Mouse (Mus musculus): ENCODE data around the gene Tubg1.

The Tubg1 gene

GRCm38 (mm10) chr11:101142215-101142967, 22.7 kb downstream of the Tubg1 start:
- ChIA-PET POLR2A (interaction anchor here in 2 of 4 experiments (0.6 to 1.4 kb wide), 4 partner anchors 23 to 543 kb away, joined by 3 to 4 read pairs (median 4); partner anchors contain the start of genes Plekhh3 (in 1 of the 2), Retreg3 (in 1 of the 2) and Tubg1 (in 1 of the 2)), CTCF (interaction anchor here in 1 of 4 experiments (0.5 to 3.1 kb wide), 2 partner anchors 11 to 155 kb away, joined by 3 to 10 read pairs; no protein-coding TSS in a partner anchor)

- ChIA-PET CTCF (interaction anchor here in 3 of 4 experiments (0.6 to 1.4 kb wide), 7 partner anchors 12 to 778 kb away, joined by 3 to 5 read pairs (median 3); partner anchors contain the start of gene Psmc3ip (in 1 of the 3)), POLR2A (interaction anchor here in 3 of 4 experiments (0.5 to 1.5 kb wide), 9 partner anchors 9 to 185 kb away, joined by 3 to 5 read pairs (median 3); partner anchors contain the start of gene Plekhh3 (in 1 of the 3))
These were observed 23.8 kb downstream of the Tubg1 start for GRCm38 (mm10) chr11:101143338-101144225.

GRCm38 (mm10) chr11:101146377-101146776, 26.6 kb downstream of the Tubg1 start:
- ChIA-PET CTCF (interaction anchor here in 2 of 4 experiments (0.6 to 2.1 kb wide), 4 partner anchors 15 to 42 kb away, joined by 3 to 4 read pairs (median 4); no protein-coding TSS in a partner anchor), POLR2A (interaction anchor here (0.6 to 2.1 kb wide), 8 partner anchors 8 to 627 kb away, joined by 3 to 8 read pairs (median 4); partner anchors contain the start of genes Plekhh3 (in 1 of the 4), Retreg3 (in 1 of the 4) and Tubg1 (in 1 of the 4))

- POLR2A ChIA-PET = interaction anchor here in 3 of 4 experiments (0.9 to 2.1 kb wide), 9 partner anchors 12 to 29 kb away, joined by 3 to 7 read pairs (median 4); partner anchors contain the start of genes Retreg3 (in 1 of the 3) and Tubg1 (in 1 of the 3)
- CTCF ChIA-PET = interaction anchor here (0.5 to 1.6 kb wide), 6 partner anchors 15 to 437 kb away, joined by 3 to 7 read pairs (median 4); partner anchors contain the start of gene Kat2a (in 1 of the 4)
These were observed 29.0 kb downstream of the Tubg1 start for GRCm38 (mm10) chr11:101148751-101149150.

DNA sequence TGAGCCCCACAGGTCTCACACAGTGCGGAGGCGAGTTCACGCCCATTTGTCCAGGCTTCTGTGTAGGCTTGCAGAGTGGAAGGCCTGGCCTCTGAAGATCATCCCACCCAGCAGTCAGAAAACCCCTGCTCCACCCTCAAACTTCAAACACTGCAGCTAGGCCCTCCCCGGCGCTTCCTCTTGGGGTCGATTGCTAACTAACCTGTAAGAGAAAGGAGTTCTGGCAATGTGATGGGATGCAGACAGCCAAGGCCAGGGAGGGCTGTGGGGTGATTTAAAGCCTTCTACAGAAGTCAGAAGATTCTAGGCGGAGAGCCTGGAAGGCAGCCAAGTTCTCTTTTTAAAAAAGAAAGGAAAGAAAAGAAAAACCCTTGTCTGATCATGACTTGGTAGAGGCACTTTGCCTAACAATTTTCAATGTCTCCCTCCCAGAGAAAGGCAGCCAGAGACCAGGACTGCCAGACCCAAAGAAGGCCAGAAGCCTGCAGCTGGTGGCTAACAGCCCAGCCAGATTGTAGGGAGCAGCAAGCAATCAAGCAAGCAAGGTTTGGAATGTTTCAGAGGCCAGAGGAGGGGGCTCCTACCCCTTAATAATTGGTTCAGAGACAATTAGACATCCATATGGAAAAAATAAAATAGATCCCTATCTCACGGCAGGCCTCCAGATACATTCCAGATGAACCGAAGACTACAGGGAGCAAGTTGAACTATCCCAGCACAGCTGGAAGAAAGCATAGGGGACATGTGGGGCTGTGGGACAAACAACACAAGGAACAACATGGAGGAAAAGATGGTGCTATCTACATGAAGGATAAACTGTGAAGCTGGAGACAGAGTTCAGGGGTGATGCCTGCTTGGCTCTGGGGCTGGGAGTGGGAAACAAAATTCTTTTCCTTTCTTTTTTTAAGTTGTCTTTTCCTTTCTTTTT, 29.7 kb downstream of the Tubg1 start:
- ChIA-PET POLR2A (interaction anchor here in 3 of 4 experiments (0.9 to 1.8 kb wide), 8 partner anchors 12 to 30 kb away, joined by 3 to 7 read pairs (median 4); partner anchors contain the start of genes Retreg3 (in 1 of the 3) and Tubg1 (in 1 of the 3)), CTCF (interaction anchor here (0.5 to 1.6 kb wide), 5 partner anchors 14 to 437 kb away, joined by 3 to 7 read pairs (median 4); partner anchors contain the start of gene Kat2a (in 1 of the 4))

DNA sequence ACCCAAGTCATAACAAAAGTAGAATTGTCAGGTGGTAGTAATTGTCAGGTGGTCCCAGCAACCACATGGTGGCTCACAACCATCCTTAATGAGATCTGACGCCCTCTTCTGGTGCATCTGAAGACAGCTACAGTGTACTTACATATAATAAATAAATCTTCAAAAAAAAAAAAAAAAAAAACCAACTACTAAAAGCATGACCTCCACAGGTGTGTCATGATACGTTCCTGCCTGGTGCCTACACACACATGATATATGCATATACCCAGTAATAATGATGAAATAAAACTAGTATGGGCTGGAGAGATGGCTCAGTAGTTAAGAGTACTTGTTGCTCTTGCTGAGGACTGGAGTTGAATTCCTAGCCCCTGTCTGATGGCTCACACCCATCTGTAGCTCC, 31.3 kb downstream of the Tubg1 start:
- POLR2A ChIA-PET = interaction anchor here in 2 of 4 experiments (0.6 to 1.0 kb wide), 3 partner anchors 10 to 423 kb away, joined by 3 to 9 read pairs (median 3); no protein-coding TSS in a partner anchor

DNA sequence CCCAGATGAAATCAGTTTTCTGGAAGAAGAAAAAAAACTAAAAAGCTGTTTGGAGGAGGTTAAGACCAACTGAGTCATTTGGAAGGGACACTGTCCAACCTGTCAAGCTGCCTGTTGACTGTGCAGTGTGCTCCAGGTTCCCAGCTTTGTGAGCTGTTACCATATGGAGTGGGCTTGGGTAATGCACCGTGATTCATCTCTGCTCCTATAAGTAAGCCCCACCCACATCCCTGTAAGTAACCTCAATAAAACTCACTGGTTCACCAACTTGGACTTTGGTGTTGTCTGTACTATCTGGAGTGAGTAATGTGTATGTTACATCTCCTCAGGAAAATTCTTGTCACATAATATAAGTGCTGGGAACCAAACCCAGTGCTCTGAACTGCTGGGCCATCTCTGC, 33.1 kb downstream of the Tubg1 start:
- CTCF ChIA-PET = interaction anchor here in 3 of 4 experiments (0.7 to 2.2 kb wide), 5 partner anchors 11 to 24 kb away, joined by 3 to 6 read pairs (median 5); no protein-coding TSS in a partner anchor

More for the DNA sequence above, 31.3 kb downstream of the Tubg1 start:
- CTCF ChIA-PET = interaction anchor here in 3 of 4 experiments (0.6 to 1.9 kb wide), 14 partner anchors 11 to 528 kb away, joined by 3 to 11 read pairs (median 4); partner anchors contain the start of genes Atp6v0a1 (in 1 of the 3), Naglu (in 1 of the 3) and Plekhh3 (in 1 of the 3)

GRCm38 (mm10) chr11:101154648-101155047, 34.9 kb downstream of the Tubg1 start:
- CTCF ChIA-PET = interaction anchor here (0.5 to 2.2 kb wide), 4 partner anchors 9 to 318 kb away, joined by 3 to 8 read pairs (median 4); no protein-coding TSS in a partner anchor
- POLR2A ChIA-PET = interaction anchor here in 3 of 4 experiments (0.6 to 2.9 kb wide), 6 partner anchors 8 to 535 kb away, joined by 3 to 11 read pairs (median 6); partner anchors contain the start of genes Cntnap1 (in 1 of the 3), Nkiras2 (in 1 of the 3) and Plekhh3 (in 1 of the 3)

More for the DNA sequence above, 33.1 kb downstream of the Tubg1 start:
- POLR2A ChIA-PET = interaction anchor here in 2 of 4 experiments (0.6 to 2.5 kb wide), 7 partner anchors 9 to 625 kb away, joined by 3 to 10 read pairs (median 4); partner anchors contain the start of genes Acly (in 1 of the 2) and Cntnap1 (in 1 of the 2)

- POLR2A ChIA-PET = interaction anchor here in 3 of 4 experiments (0.6 to 2.9 kb wide), 6 partner anchors 8 to 536 kb away, joined by 3 to 11 read pairs (median 4); partner anchors contain the start of genes Nkiras2 (in 1 of the 3) and Plekhh3 (in 1 of the 3)
These were observed 35.4 kb downstream of the Tubg1 start for GRCm38 (mm10) chr11:101155151-101155550.

DNA sequence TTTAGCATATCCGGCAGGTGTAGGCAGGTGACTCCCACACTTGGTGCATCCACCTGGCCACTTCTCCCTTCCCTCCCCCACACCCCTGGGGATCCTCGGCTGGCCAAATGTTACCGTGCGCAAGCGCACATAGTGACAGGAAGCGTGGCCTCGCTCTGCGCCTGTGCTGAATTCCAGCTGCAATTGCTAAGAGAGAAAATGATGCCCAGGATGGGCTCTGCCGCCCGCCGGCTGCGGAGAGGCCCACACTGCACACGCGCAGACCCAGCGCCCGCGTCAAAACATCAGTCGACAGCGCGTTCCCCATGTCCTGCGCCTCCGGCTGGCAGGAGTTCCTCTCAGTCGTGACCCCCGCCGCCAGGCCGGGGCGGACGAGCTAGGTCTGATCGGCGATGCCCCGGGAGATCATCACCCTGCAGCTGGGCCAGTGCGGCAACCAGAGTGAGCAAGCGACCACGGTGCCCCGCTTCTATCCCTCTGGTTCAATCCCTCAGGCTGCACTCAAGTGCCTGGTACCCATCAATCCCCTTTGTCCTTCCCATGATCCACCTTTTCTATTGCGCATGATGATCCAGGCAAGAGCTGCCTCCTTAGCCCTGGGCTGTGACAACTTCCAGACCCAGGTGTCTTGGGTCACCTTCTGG, 36.1 kb downstream of the Tubg1 start, which contains the start of gene Tubg2:
TSS of gene Tubg2 (plus strand) at position 180 of the 644 bp plus-strand sequence.
- POLR2A ChIA-PET = interaction anchor here in 3 of 4 experiments (0.7 to 2.9 kb wide), 12 partner anchors 8 to 36 kb away, joined by 3 to 11 read pairs (median 4); partner anchors contain the start of genes Plekhh3 (in 2 of the 3), Retreg3 (in 2 of the 3), Tubg1 (in 2 of the 3) and Cntnap1 (in 1 of the 3)
- CTCF ChIA-PET = interaction anchor here (0.5 to 2.4 kb wide), 16 partner anchors 12 to 1721 kb away, joined by 3 to 10 read pairs (median 3); partner anchors contain the start of gene Rpl27 (in 1 of the 4)

More at GRCm38 (mm10) chr11:101155151-101155550, 35.4 kb downstream of the Tubg1 start:
- CTCF ChIA-PET = interaction anchor here (0.5 to 2.4 kb wide), 10 partner anchors 22 to 318 kb away, joined by 3 to 10 read pairs (median 3); no protein-coding TSS in a partner anchor

DNA sequence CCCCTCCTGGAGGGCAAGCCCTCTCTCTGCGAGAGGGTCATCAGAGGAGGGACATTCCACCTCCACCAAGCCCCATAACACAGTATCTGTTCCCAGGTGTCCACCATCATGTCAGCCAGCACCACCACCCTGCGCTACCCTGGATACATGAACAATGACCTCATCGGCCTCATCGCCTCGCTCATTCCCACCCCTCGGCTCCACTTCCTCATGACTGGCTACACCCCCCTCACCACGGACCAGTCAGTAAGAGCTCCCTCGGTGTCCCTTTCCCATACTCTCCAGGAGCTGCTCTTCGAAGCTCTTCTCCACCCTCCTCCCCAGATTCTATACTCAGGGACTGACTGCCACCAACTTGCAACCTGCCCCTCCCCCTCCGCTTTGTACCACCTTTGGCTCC, 40.4 kb downstream of the Tubg1 start:
- ChIA-PET POLR2A (interaction anchor here in 2 of 4 experiments (1.3 to 2.1 kb wide), 3 partner anchors 11 kb away, joined by 3 to 8 read pairs (median 5); partner anchors contain the start of gene Plekhh3 (in 2 of the 2)), CTCF (interaction anchor here in 1 of 4 experiments (2.0 kb wide), 1 partner anchor 29 kb away, joined by 8 read pairs; no protein-coding TSS in a partner anchor)

- POLR2A ChIA-PET = interaction anchor here in 3 of 4 experiments (0.6 to 3.1 kb wide), 8 partner anchors 10 to 41 kb away, joined by 3 to 10 read pairs (median 4); partner anchors contain the start of genes Plekhh3 (in 2 of the 3), Ccr10 (in 1 of the 3), Cntnap1 (in 1 of the 3) and Retreg3 (in 1 of the 3)
- CTCF ChIA-PET = interaction anchor here in 3 of 4 experiments (0.6 to 2.0 kb wide), 6 partner anchors 10 to 40 kb away, joined by 3 to 8 read pairs (median 4); partner anchors contain the start of gene Plekhh3 (in 1 of the 3)
These were observed 41.3 kb downstream of the Tubg1 start for GRCm38 (mm10) chr11:101160981-101161505.

DNA sequence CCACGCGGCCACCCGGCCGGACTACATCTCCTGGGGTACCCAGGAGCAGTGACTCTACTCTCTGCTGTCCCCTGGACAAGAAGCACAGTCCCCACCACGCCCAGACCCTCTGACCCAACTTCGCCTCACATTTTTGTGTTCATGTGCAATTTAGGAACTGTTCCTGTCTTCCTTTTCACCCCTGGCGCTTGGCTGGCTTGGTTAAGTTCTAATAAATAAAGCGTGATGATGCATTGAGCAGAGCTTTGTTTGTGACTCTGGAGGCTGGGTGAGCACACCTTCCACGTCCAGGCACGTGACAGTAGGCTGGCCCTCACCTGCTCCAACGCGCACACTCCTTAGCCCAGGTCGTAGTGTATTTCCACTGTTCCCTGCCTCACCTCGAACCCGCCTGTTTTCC, 41.8 kb downstream of the Tubg1 start:
- ChIA-PET POLR2A (interaction anchor here in 3 of 4 experiments (0.7 to 4.2 kb wide), 7 partner anchors 10 to 41 kb away, joined by 3 to 23 read pairs (median 6); partner anchors contain the start of genes Plekhh3 (in 2 of the 3), Ccr10 (in 1 of the 3), Cntnap1 (in 1 of the 3) and Retreg3 (in 1 of the 3)), CTCF (interaction anchor here in 3 of 4 experiments (1.0 to 2.0 kb wide), 5 partner anchors 10 to 40 kb away, joined by 3 to 8 read pairs (median 4); partner anchors contain the start of gene Plekhh3 (in 1 of the 3))

- ChIA-PET CTCF (interaction anchor here (0.5 to 4.1 kb wide), 8 partner anchors 13 to 219 kb away, joined by 3 to 48 read pairs (median 4); partner anchors contain the start of gene Ccr10 (in 2 of the 4)), POLR2A (interaction anchor here (0.6 to 4.2 kb wide), 12 partner anchors 9 to 74 kb away, joined by 3 to 23 read pairs (median 4); partner anchors contain the start of genes Plekhh3 (in 2 of the 4), Ccr10 (in 1 of the 4), Cntnap1 (in 1 of the 4) and Mlx (in 1 of the 4))
These were observed 42.6 kb downstream of the Tubg1 start for GRCm38 (mm10) chr11:101162301-101162700.
